Mouse (Mus musculus) lung, embryonic 15.5 days (tissue): Measurements from ENCODE around the gene Atg7. TPM values are rescaled to one million over a fixed set of nuclear protein-coding genes. Genes with fewer than 3 reads are reported as not detected.
A peak's percentile ranks its signal among the peaks of the same experiment; 100 is the strongest.

ENCODE experiments used
- ATAC-seq: fragments of 200-750 bp; cut with Nextera tagmentation; 2 replicates; pipeline ENCODE4 v1.8.0; 2017; ENCODE audit warnings: moderate number of reproducible peaks, borderline replicate concordance; ENCODE audit not compliant: low FRiP score, low TSS enrichment; ENCODE audit errors: extremely low read depth
- H3K27ac ChIP-seq: fragments of 300-500 bp; sonication (generic); 2 replicates; pipeline ENCODE4 v1.5.1; 2015; ENCODE audit warnings: moderate library complexity, mild to moderate bottlenecking, inconsistent platforms
- H3K27me3 ChIP-seq: fragments of 300-500 bp; sonication (generic); 2 replicates; pipeline ENCODE4 v1.6.1; 2015; ENCODE audit warnings: inconsistent platforms
- H3K36me3 ChIP-seq: fragments of 300-500 bp; sonication (generic); 2 replicates; pipeline ENCODE4 v1.6.1; 2015; ENCODE audit warnings: inconsistent platforms
- H3K4me1 ChIP-seq: fragments of 300-500 bp; sonication (generic); 2 replicates; pipeline ENCODE4 v1.6.1; 2015; ENCODE audit warnings: inconsistent platforms
- H3K4me2 ChIP-seq: fragments of 300-500 bp; sonication (generic); 2 replicates; pipeline ENCODE4 v1.6.1; 2015; ENCODE audit warnings: inconsistent platforms, mild to moderate bottlenecking, moderate library complexity
- H3K4me3 ChIP-seq: fragments of 300-500 bp; sonication (generic); 2 replicates; pipeline ENCODE4 v1.5.1; 2015; ENCODE audit warnings: mild to moderate bottlenecking, inconsistent platforms
- H3K9ac ChIP-seq: fragments of 300-500 bp; sonication (generic); 2 replicates; pipeline ENCODE4 v1.6.1; 2015; ENCODE audit warnings: inconsistent platforms
- H3K9me3 ChIP-seq: fragments of 300-500 bp; sonication (generic); 2 replicates; pipeline ENCODE4 v1.6.1; 2016; ENCODE audit warnings: inconsistent platforms
- WGBS: fragments of 180-500 bp; shearing (Covaris S2); methylation state at CpG from one replicate; pipeline ENCODE4 v1.1.7; 2015; 5-methylcytosine and 5-hydroxymethylcytosine counted together
- polyA plus RNA-seq: library from polyadenylated mRNA; unstranded; fragments of >200 nt; fragmentation: Nextera tagmentation; extraction: Ambion mirVana; gene quantifications from 2 replicates; pipeline ENCODE4 v1.2.1, GENCODE M21; 2015

The Atg7 gene
- polyA plus RNA-seq, 1 experiment from 2014 or later: 22.6 TPM

GRCm38 (mm10) chr6:114831807-114832206, 188.9 kb downstream of the Atg7 start:
- Histone ChIP-seq H3K27me3 (no peaks in the 10 kb centered on the region), H3K9me3 (no peaks in the 10 kb centered on the region), H3K36me3 (no peaks in the 10 kb centered on the region), H3K4me1 (peaks cover 21% of the 10 kb centered on the region), H3K4me2 (no peak overlapping the region), H3K27ac (no peak overlapping the region), H3K4me3 (no peak overlapping the region), H3K9ac (no peak overlapping the region)
- no peak for ATAC-seq
- 87% methylated on average over 3 of the region's 3 CpGs for WGBS

- Histone ChIP-seq H3K4me2 (no peak overlapping the region), H3K27me3 (no peaks in the 10 kb centered on the region), H3K9me3 (no peaks in the 10 kb centered on the region), H3K4me1 (peaks cover 29% of the 10 kb centered on the region), H3K4me3 (no peak overlapping the region), H3K27ac (0 out of 2 replicates have a peak overlapping the region, but pooled peaks have one; percentile 17), H3K36me3 (no peaks in the 10 kb centered on the region), H3K9ac (no peak overlapping the region)
- no peak for ATAC-seq
- 58% methylated on average over 9 of the region's 9 CpGs for WGBS
Observed at GRCm38 (mm10) chr6:114833058-114833685, 190.3 kb downstream of the Atg7 start.

GRCm38 (mm10) chr6:114833791-114834346, 191.0 kb downstream of the Atg7 start:
- H3K9ac ChIP-seq: no peak overlapping the region
- H3K27ac ChIP-seq: peak overlapping the region; percentile 43; the same call in 1 of the 2 replicates
- peaks cover 32% of the 10 kb centered on the region for H3K4me1 ChIP-seq
- no peak overlapping the region for H3K4me2 ChIP-seq
- 43% methylated on average over 4 of the region's 4 CpGs for WGBS
- H3K4me3 ChIP-seq: no peak overlapping the region
- H3K27me3 ChIP-seq: no peaks in the 10 kb centered on the region
- H3K36me3 ChIP-seq: no peaks in the 10 kb centered on the region
- peak; percentile 51 for ATAC-seq
- H3K9me3 ChIP-seq: no peaks in the 10 kb centered on the region

- H3K36me3 ChIP-seq: no peaks in the 10 kb centered on the region
- H3K9ac ChIP-seq: no peak overlapping the region
- H3K27ac ChIP-seq: no peak overlapping the region
- H3K9me3 ChIP-seq: no peaks in the 10 kb centered on the region
- 83% methylated on average over 7 of the region's 7 CpGs for WGBS
- ATAC-seq: no peak
- no peaks in the 10 kb centered on the region for H3K27me3 ChIP-seq
- H3K4me2 ChIP-seq: no peak overlapping the region
- peaks cover 46% of the 10 kb centered on the region for H3K4me1 ChIP-seq
- H3K4me3 ChIP-seq: no peak overlapping the region
Observed at GRCm38 (mm10) chr6:114835344-114835743, 192.4 kb downstream of the Atg7 start.

- no peak overlapping the region for H3K9ac ChIP-seq
- H3K27ac ChIP-seq: no peak overlapping the region
- H3K36me3 ChIP-seq: no peaks in the 10 kb centered on the region
- peaks cover 49% of the 10 kb centered on the region for H3K4me1 ChIP-seq
- H3K4me3 ChIP-seq: no peak overlapping the region
- WGBS: 76% methylated on average over 1 of the region's 1 CpGs
- ATAC-seq: no peak
- H3K9me3 ChIP-seq: no peaks in the 10 kb centered on the region
- H3K27me3 ChIP-seq: no peaks in the 10 kb centered on the region
- H3K4me2 ChIP-seq: no peak overlapping the region
Observed at GRCm38 (mm10) chr6:114835752-114836151, 192.9 kb downstream of the Atg7 start.

GRCm38 (mm10) chr6:114836433-114836832, 193.5 kb downstream of the Atg7 start:
- Histone ChIP-seq H3K9ac (no peak overlapping the region), H3K4me3 (no peak overlapping the region), H3K27ac (no peak overlapping the region), H3K9me3 (no peaks in the 10 kb centered on the region), H3K36me3 (no peaks in the 10 kb centered on the region), H3K4me1 (peaks cover 56% of the 10 kb centered on the region), H3K4me2 (no peak overlapping the region), H3K27me3 (no peaks in the 10 kb centered on the region)
- WGBS: 85% methylated on average over 3 of the region's 3 CpGs
- no peak for ATAC-seq

- Histone ChIP-seq H3K9me3 (peaks cover 6% of the 10 kb centered on the region; the same call in 1 of the 2 replicates), H3K4me1 (peaks cover 53% of the 10 kb centered on the region), H3K9ac (no peak overlapping the region), H3K4me2 (no peak overlapping the region), H3K36me3 (no peaks in the 10 kb centered on the region), H3K27ac (no peak overlapping the region), H3K4me3 (no peak overlapping the region), H3K27me3 (no peaks in the 10 kb centered on the region)
- ATAC-seq: no peak
- 56% methylated on average over 4 of the region's 4 CpGs for WGBS
Observed at GRCm38 (mm10) chr6:114838872-114839271, 196.0 kb downstream of the Atg7 start.

GRCm38 (mm10) chr6:114840012-114840411, 197.1 kb downstream of the Atg7 start:
- Histone ChIP-seq H3K27me3 (no peaks in the 10 kb centered on the region), H3K4me3 (no peak overlapping the region), H3K27ac (no peak overlapping the region), H3K9me3 (peaks cover 6% of the 10 kb centered on the region; the same call in 1 of the 2 replicates), H3K9ac (no peak overlapping the region), H3K4me2 (no peak overlapping the region), H3K4me1 (peaks cover 43% of the 10 kb centered on the region), H3K36me3 (no peaks in the 10 kb centered on the region)
- ATAC-seq: no peak
- 91% methylated on average over 7 of the region's 7 CpGs for WGBS

GRCm38 (mm10) chr6:114842131-114842530, 199.2 kb downstream of the Atg7 start:
- Histone ChIP-seq H3K4me2 (no peak overlapping the region), H3K4me1 (peaks cover 46% of the 10 kb centered on the region), H3K4me3 (no peak overlapping the region), H3K36me3 (no peaks in the 10 kb centered on the region), H3K9me3 (peaks cover 6% of the 10 kb centered on the region; the same call in 1 of the 2 replicates), H3K27me3 (no peaks in the 10 kb centered on the region), H3K9ac (no peak overlapping the region), H3K27ac (no peak overlapping the region)
- no peak for ATAC-seq
- 68% methylated on average over 3 of the region's 3 CpGs for WGBS

GRCm38 (mm10) chr6:114842863-114843262, 200.0 kb downstream of the Atg7 start:
- peaks cover 46% of the 10 kb centered on the region for H3K4me1 ChIP-seq
- WGBS: 100% methylated on average over 2 of the region's 2 CpGs
- H3K27ac ChIP-seq: no peak overlapping the region
- no peaks in the 10 kb centered on the region for H3K36me3 ChIP-seq
- no peaks in the 10 kb centered on the region for H3K27me3 ChIP-seq
- peaks cover 6% of the 10 kb centered on the region; the same call in 1 of the 2 replicates for H3K9me3 ChIP-seq
- H3K9ac ChIP-seq: no peak overlapping the region
- no peak overlapping the region for H3K4me2 ChIP-seq
- no peak overlapping the region for H3K4me3 ChIP-seq
- ATAC-seq: no peak

GRCm38 (mm10) chr6:114846153-114846772, 203.4 kb downstream of the Atg7 start:
- ATAC-seq: no peak
- Histone ChIP-seq H3K4me3 (no peak overlapping the region), H3K36me3 (no peaks in the 10 kb centered on the region), H3K27ac (no peak overlapping the region), H3K4me2 (no peak overlapping the region), H3K4me1 (peaks cover 38% of the 10 kb centered on the region), H3K9ac (no peak overlapping the region), H3K27me3 (no peaks in the 10 kb centered on the region), H3K9me3 (peaks cover 6% of the 10 kb centered on the region; the same call in 1 of the 2 replicates)
- WGBS: 44% methylated on average over 4 of the region's 4 CpGs

- H3K9me3 ChIP-seq: peaks cover 6% of the 10 kb centered on the region; the same call in 1 of the 2 replicates
- ATAC-seq: no peak
- no peaks in the 10 kb centered on the region for H3K36me3 ChIP-seq
- 66% methylated on average over 12 of the region's 12 CpGs for WGBS
- H3K4me1 ChIP-seq: peaks cover 38% of the 10 kb centered on the region
- no peak overlapping the region for H3K9ac ChIP-seq
- H3K4me2 ChIP-seq: no peak overlapping the region
- H3K27ac ChIP-seq: no peak overlapping the region
- no peak overlapping the region for H3K4me3 ChIP-seq
- no peaks in the 10 kb centered on the region for H3K27me3 ChIP-seq
Observed at GRCm38 (mm10) chr6:114847582-114848174, 204.8 kb downstream of the Atg7 start.
